Mouse (Mus musculus) lung, postnatal 14 days (tissue): ENCODE data around the gene Magi2.

ENCODE experiments used
- DNase-seq: peaks from one replicate; pipeline ENCODE4 v3.0.0; 2021

Gene Magi2

DNA sequence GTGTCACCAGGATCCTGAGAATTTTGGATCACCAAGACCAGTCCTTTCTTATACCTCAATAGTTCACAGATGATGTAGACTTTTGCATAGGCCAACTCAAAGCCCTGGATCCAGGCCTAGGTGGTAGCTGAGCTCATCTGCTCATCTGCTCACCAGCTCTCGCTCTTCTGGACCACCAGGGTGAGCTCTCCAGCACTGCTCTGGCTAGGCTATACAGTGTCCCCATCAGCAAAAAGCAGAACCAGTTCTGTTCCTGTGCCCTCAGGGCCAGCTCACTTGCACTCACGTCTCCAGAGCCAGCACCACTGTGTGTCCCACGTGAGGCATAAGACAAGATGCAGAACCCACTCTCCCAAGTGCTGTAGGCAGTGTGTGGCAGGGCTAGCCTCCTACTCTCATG lies 747.0 kb downstream of the Magi2 start:
- DNase-seq, result no peak

DNA sequence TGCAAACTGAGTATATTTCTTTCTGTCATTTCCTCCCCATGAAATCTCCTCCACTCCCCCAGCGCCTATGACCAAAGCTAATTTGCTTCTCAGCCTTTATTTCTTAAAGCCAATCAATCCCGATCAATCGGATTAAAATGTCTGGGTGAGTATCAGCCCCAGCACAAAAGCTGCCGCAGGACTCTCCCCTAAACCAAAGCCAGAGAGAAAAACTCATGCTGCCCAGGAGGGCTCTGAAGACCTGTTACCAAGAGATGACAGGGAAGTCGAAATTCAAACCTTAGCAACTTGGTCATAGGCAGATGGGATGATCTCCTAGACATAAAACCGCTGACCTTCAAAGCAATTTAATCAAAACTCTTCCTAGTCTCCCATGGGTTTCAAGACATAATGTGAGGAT lies 754.7 kb downstream of the Magi2 start:
- no peak for DNase-seq

DNA sequence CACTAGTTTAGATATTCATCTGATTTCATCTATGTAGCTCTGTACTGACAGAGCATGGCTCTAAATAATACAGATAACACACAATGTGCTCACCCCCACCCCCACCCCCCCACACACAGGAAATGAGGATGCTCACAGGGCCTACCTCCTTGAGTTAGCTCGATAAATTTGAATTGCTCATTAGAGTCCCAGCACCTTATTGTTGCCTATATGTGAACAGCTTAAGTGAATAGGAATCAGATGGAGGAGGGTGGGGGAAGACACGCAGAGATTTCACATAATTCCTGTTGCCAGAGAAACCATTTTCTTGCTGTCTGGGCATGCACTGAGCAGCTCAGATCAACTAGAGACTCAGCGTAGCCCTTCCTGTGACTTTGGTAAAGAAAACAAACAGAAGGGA lies 755.2 kb downstream of the Magi2 start:
- DNase-seq, result no peak

DNA sequence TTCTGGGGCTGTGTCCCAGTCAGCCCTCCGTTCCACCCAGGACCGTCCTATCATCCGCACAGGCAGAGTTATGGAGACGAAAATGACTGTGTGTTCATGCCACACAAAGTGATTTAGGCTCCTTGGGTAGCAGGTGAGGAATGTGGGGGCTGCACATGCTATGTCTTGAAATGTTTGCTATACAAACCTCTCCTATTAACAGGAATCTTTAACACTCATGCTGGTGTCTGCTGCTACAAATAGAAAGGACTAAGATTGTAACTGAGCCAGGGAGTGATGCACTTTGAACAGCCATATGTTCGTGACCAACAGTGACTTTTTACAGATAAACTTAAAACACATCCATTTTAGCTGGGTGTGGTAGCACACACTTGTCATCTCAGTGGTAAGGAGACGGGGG lies 772.6 kb downstream of the Magi2 start:
- DNase-seq, result no peak

DNA sequence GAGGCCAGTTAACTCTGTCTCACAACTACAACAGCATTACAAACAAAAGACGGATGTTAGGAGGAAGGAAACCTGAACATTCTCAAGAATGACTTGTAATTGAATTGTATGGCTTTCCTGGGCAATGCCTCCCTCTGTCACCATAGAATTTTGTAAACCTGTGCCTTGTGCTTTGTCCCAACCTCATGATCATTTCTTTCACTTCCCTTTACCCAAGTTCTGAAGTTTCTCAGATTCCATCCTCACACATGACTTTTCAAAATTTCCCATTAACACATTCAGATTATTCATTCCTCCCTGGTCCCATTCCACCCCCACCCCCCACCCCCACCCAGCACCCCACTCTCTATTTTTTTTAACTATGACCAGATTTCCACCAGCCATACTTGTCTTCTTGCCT lies 773.1 kb downstream of the Magi2 start:
- no peak for DNase-seq

DNA sequence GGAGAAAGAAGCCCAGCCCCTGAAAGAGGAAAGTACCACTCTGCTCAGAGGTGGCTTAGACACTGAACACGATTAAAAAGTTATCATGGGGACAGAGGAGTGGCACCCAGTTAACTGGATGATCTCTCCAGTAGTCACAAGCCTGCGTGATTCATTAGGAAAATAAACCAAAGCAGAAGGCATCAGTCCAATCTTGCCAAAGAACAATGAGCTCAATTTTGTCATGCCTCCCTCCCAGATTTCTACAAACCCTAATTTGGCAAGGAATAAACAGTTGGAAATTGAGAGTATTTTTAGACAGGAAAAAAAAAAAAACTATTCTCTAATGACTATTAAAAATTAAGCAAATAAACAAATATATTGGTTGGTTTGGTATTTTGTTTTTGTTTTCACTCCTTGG lies 779.8 kb downstream of the Magi2 start:
- DNase-seq, result no peak

DNA sequence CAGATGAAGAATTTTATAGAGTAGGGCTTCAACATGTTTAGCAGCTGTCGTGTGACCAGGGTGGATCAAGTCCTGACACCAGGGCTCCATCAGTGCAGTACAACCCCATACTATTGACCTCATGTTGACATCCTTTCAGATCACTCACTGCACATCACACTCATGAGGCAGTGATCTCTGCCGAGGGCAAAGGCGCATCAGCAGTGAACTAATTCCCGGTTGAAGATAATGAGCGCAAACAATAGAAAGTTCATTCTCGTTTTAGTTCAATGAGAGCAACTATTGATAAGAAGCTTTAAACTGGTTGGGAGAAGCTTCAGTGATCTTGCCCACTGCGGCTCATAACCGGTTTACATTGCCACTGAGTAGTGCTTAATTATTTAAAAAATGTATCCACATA lies 780.4 kb downstream of the Magi2 start:
- DNase-seq, result no peak

DNA sequence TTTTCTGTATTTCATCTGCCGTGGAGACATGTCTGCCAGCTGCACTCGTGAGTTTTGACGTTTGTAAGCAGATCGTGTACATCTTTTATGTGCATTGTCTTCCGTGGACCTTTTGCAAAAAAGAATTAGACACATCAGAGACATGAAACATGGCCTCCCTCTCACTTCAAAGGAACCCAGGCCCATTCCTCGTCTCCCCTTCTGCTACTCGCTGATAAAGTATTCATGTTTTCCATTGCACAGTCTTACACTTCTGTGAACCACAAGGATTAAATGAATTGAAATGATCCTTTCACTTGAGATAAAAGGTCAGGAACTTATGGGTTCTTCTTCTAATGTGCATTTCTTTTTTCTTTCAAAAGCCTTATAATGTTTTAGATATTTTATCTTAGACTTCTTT lies 783.4 kb downstream of the Magi2 start:
- no peak for DNase-seq

DNA sequence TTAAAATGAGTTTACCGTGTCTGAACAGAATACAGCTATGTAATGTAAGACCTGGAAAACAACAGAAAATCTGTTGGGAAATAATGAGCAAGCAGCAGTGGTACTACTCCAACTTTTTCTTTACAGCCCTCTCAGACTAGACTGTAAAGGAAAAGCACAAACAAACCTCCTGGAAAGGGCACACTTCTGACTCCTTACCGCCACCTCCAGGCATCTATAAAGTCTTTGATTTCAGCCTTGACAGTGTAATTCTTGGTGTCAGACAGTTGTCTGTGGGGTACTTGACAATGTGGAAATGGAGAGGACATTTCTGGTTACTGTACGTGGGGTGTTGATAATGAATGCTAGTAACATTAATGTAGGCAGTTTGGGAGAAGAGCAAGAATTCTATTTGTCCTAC lies 791.2 kb downstream of the Magi2 start:
- no peak for DNase-seq

DNA sequence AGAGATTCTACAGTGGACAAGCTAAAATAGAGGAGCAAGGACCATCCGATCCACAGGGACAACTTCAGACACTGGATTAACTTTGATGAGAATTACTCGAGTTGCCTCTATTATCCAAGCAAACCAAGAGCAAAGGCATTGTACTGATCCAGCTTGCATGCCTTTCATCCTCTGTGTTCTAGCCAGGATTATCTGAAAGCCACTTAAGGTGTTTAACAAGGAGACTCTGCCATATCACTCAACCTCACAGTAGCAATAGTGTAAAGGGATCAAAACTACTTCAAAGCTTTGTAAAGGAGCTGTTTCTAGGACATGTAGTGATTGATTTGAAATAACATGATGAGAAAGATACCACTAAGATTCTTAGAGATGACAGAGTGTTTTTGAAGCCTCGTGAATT lies 819.8 kb downstream of the Magi2 start:
- no peak for DNase-seq

DNA sequence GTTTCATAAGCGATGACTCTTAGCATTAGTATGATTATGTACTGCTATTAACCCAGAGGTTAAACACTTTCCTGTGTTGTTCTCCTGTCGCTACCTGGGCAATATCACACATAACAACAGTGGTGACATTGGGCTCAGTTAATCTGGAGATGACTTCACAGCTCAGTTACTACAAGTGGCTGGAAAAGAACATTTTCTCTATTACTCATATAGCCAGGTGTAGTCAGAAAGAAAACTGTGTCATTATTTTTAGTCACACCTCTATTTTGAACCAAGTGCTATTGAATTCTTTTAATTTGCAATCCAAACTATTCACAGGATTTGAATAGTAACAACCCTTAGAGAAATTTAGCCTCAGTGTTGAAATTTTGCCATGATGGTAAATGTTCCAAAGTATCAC lies 821.5 kb downstream of the Magi2 start:
- DNase-seq, result no peak

DNA sequence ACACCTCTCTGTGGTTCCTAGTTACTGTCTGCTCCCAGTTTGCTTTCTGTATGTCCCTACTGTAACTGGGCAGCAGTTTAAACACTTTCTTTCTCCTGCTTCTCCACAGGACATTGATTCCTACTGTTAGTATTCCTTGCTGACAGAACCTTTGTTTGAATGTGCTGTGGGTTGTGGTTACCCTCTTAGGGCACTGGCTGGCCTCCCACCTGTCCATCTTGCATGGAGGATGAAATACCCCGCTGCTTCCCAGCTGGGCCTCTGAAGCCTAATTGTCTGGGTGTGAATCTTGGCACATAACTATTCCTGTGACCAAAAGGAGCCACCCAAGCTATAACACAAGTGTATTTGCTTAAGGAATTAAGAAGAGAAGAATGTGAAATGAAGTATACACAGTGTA lies 823.4 kb downstream of the Magi2 start:
- DNase-seq, result no peak

DNA sequence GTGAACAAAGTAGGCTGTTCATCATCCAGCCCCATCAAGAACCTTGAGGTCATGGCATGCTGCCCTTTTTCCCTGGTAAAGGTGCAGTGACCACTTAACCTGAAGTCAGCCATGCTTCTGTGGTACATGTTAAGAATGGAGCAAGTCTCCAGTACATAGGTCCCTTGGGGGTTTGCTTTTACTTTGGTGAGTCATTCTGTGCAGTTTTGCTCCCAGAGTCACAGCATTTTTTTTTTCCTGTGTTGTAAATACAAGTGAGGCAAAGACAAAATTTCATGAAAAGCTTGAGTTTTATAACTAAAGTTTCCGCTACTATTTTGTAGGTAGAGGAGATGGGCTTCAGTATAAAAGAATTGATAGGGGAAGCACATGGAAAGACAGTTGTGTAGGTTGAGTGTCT lies 828.2 kb downstream of the Magi2 start:
- DNase-seq, result no peak

DNA sequence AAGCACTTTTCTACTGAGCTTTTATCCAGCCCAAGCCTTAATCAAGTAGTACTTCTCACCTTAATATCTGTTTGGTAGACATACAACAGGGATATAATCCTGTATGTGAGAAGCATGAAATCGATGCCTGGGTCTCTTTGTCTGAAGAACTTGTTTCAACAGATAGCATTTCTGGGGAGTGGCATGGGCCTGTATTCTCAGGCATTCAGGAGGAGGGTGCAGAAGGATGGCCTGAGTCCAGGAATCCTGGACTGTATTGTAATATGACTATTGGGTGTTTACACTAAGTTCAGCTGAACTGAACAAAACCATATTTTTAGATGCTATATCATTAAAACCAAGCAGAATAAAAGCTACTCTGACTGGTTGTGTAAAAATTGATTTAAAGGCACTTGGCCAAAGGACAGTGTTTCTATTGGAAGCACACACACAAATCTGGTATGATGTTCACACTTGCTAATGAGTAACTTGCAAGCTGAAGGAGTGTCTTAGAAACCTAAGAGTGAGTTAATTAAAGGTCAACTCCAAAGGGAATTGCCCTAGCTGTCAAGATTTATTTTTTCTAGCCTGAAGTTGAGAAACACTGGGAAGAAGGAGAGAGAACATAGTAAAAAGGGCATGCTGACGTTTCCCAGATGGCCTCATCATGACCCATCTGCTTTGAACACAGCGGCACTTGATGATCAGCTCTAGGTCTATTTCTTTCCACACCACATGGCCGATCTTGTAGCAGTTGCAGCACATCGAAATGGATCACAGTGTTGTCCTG lies 829.4 kb downstream of the Magi2 start:
- DNase-seq, result no peak

DNA sequence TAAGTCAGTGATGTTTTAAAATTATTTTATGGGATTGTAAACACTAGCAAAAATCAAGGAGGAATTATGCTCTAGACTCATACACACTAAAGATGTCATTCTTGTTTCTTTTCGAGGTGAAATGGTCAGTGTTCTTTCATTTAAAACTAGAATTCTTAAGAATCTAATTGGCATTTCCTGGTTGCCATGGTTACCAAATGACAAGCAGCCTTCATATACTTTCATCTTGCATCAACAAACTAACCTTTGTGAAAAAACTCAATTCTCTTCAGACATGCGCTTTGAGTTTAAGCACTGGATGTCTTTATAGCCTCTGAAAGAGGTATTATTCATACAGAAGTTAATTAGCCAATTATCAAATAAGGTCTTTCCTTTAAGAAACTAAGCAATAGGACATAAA lies 830.0 kb downstream of the Magi2 start:
- DNase-seq, result no peak

DNA sequence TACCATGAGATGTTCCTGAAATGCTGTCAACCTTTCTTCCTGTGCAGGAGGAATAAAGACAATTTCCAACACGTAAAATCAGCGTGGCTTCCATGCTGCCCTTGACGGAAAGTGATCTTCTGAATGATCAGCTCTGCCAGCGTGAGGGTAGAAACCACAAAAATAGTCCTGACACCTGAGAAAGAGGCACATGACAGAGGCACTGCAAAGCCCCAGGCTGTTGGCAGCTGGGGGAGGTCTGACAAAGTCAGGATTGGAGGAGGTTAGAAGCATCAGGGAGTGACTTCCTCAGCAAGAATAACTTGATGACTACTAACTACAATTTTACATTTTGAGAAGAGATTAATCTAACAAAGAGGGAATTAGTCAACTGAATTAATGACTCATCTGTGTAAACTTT lies 835.2 kb downstream of the Magi2 start:
- DNase-seq, result no peak

DNA sequence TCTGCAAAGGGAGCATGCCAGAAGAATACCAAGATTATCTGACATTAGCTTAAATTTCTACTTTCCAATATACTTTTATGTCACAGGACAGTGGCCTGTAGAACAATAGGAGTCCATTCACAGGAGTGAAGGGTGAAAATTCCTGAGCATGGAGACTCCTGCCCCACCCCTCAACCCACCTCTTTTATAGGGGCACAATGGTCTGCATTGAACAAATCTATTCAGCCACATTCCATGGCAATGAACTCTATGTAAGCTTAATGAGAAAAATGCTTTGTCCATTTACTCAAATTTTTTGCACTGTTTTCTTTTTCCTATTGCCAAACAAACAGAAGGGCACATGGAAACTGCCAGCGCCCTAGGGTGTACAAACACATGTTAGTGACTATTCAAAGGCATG lies 838.2 kb downstream of the Magi2 start:
- no peak for DNase-seq

DNA sequence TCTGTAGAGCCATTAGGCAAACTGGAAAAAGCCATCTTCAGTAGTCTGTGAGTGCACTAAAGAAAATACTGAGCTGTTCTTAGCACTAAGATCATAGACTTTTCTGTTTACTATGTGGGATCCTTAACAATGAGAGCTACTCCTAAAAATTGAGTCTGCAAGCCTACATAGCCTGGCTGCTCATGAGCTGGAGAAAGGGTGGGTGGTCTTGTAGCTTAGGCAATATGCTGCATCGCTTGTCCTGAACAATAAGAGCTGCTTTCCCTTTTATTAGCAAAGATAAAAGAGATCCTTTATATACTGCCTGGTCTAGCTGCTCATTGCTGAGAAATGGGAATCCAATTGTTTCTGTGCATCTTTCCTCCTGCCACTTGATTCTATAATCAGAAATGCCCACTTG lies 841.7 kb downstream of the Magi2 start:
- DNase-seq, result no peak

DNA sequence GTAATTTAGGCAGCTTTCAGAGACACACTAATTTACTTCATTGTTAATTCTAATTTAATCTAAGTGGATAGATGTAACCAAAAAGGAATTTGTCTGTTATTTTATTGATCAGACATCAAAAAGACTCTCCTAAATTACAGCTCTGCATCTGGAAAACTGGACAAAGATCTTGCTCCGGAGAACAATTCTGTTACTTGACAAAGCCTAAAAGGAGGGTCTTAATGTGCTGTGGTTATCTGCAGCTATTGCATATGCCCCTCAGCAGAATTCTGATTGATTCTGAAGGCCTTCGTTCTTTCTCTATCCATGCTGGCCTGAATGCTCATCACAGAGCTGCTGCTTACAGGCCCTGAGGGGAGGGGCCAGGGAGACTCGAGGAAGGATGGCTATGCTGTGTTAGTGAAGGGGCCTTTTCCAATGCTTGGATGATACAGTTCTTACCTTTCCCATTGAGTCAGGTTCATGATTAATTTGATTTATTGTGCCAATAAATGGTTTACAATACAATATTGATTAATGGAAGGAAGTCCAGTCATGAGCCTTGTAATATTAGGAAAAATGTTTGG lies 842.2 kb downstream of the Magi2 start:
- no peak for DNase-seq

DNA sequence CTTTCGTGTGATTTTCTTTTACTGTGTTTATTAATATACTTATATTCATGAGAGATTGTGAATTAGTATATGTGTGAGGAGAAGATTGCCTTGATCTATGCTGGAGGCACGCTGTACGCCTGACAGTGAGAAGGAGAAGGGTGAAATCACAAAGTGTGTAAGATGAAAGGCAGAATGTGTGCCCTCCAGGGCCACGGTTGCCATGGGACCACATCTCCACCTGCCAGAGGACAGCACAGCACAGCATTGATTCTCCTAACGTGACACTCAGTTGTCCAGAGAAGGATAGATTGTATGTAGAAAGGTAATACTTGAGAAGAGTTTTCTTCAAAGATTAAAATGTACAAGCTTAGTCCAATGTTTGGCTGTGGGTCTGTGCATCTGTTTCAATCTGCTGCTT lies 847.3 kb downstream of the Magi2 start:
- DNase-seq, result no peak

DNA sequence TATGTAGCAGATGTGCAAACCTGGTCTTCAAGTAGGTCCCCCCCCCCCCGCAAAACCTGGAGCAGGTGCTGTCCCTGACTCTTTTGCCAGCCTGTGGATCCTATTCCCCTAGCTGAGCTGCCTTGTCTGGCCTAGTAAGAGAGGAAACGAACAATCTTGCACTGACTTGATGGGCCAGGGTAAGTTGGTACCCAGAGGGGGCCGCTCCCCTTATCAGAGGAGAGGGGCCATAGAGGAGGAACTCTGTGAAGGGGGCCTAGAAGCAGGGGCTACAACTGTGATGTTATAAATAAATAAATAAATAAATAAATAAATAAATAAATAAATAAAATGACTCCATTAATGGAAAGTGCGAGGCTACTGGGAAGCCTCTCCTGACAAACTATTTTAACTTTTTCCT lies 848.0 kb downstream of the Magi2 start:
- DNase-seq, result no peak

DNA sequence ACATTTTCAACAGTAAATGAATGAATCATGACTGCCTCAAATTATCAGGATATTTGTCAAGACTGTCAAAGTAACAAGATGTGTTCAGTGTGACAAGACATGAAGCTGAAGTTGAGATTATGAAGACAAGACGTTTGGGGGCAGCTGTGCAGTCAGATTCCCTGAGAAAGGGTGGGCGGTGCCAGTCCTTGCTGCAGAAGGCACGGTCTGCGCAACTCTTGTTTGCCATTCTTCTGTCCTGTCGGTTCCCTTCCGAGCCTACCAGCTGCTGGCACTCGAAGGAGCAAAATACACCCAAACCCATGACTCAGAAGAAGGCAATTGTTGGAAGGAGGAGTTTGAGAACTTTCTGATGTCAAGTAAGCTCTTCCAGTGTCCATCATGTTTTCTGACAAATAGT lies 852.1 kb downstream of the Magi2 start:
- DNase-seq, result no peak

DNA sequence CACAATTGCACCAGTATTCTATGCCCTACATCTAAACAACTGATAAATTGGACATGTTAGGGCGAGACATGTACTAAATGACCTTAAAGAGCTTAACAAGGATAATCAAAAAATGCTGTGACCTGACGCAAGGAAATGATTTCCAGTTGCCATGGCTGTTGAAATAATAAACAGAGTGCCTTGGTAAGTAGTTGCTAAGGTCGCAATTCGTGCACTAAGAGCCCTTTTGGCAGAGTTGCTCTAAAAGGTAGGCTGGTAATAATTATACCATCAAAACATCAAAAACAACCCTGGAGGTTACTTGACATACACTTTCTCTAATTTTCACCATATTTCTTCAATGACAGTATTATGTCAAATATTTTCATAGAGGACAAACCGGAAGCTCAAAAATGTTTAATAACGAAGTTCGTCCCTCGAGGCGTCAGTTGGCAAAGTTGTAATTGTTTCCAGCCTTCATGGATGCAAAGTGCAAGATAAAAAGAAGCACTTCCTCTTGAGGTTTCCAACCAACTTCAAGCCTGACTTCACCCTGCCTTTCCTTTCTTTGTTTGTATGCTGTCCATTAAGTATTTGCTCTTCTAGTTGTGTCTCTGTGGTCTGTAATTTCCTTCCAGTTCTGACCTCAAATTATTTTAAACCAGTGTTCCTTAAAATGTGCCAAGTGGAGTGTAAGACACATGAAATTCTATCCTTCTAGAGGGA lies 853.9 kb downstream of the Magi2 start:
- DNase-seq, result no peak

DNA sequence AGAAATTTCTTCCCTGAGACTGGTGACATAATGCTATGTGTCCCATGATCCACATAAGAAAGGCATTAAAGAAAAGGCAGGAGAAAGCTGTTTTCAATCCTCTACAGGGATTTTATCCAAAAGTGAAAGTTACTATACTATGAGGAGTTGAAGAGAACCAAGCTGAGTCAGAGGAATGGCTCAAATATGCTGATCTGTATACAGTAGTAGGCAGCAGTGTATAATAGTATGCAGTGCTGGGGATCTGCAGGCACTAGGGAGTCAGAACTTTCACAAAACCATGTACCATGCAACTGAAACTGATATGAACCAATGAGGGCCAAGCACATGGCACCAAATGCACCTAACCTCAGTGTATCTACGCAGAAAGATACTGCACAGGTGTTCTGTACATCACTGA lies 855.5 kb downstream of the Magi2 start:
- no peak for DNase-seq

DNA sequence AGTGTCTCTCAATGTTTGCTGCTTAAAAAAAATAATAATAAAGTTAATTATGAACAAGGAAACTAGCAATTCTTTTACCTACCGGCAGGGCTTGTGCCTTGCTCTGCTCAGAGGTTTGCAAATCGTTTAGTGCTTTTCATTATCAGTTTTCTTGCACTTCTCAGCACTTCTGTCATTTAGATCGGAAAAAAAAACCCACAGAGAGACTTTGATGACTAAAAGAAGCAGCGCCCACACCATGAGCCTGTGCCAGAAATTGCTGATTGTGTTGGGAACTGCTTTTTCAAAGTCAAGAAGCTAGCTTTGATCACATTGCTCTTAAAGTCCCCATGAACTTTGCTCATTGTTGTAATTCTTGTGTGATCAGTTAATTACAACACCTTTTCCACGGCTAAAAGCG lies 860.2 kb downstream of the Magi2 start:
- DNase-seq, result no peak
